Mouse (Mus musculus) kidney, embryonic 16.5 days (tissue): ENCODE measurements at regions not wholly inside any gene's neighbourhood (a gene's known extent, or its start where the extent isn't known, plus 50 kb on each side); places are given as distances from the start of the nearest gene placed in this dataset.
A peak's percentile ranks its signal among the peaks of the same experiment; 100 is the strongest.

Source experiments
- ATAC-seq: fragments of 200-750 bp; cut with Nextera tagmentation; 2 replicates; pipeline ENCODE4 v1.8.0; 2017; ENCODE audit warnings: moderate TSS enrichment; ENCODE audit not compliant: low FRiP score, low TSS enrichment
- H3K27ac ChIP-seq: fragments of 300-500 bp; sonication (generic); 2 replicates; pipeline ENCODE4 v1.5.1; 2014; ENCODE audit warnings: low read length
- H3K27me3 ChIP-seq: fragments of 300-500 bp; sonication (generic); 2 replicates; pipeline ENCODE4 v1.6.1; 2014; ENCODE audit warnings: low read length, control low read depth, mixed read lengths; ENCODE audit not compliant: insufficient read depth
- H3K36me3 ChIP-seq: fragments of 300-500 bp; sonication (generic); 2 replicates; pipeline ENCODE4 v1.6.1; 2014; ENCODE audit warnings: low read length, control low read depth, mixed read lengths; ENCODE audit not compliant: insufficient read depth
- H3K4me1 ChIP-seq: fragments of 300-500 bp; sonication (generic); 2 replicates; pipeline ENCODE4 v1.6.1; 2014; ENCODE audit warnings: low read length, control low read depth, mixed read lengths; ENCODE audit not compliant: insufficient read depth
- H3K4me2 ChIP-seq: fragments of 300-500 bp; sonication (generic); replicated peaks from 2 replicates; pipeline ENCODE4 v1.6.1; 2014; ENCODE audit warnings: low read depth, low read length
- H3K4me3 ChIP-seq: fragments of 300-500 bp; sonication (generic); 2 replicates; pipeline ENCODE4 v1.5.1; 2014; ENCODE audit warnings: mild to moderate bottlenecking, low read length
- H3K9ac ChIP-seq: fragments of 300-500 bp; sonication (generic); replicated peaks from 2 replicates; pipeline ENCODE4 v1.6.1; 2014; ENCODE audit warnings: low read length
- H3K9me3 ChIP-seq: fragments of 300-500 bp; sonication (generic); 2 replicates; pipeline ENCODE4 v1.6.1; 2016; ENCODE audit warnings: low read length, control low read depth
- WGBS: fragments of 180-500 bp; shearing (Covaris S2); extraction: QIAGEN DNeasy Blood & Tissue Kit; methylation state at CpG from one replicate; pipeline ENCODE4 v1.1.7; 2014; 5-methylcytosine and 5-hydroxymethylcytosine counted together

DNA sequence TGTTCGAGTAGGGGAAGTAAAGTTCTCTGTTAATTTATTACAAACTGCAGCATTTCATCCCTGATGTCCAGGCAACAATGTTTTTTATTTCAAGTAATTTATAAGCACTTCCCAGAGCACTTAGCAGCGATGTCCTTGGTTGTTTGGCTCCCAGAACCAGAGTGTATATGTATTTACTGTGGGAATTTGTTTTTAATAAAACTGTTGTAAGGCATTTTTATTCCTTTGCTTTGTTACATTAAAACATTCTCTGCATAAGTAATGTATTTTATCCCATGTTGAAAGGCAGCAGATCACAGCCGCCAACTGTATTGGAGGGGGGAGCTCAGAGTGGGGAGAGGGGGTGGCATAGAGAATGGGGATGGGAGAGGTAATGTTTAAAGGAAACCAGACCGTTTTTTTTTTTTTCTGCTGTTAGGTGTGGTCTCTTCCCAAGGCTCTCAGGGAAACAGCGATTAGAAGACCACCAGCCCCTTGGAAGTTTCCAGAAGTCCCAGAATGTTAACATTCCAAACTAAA is 266.8 kb upstream of the Sall1 start:
- no peak for ATAC-seq
- H3K36me3 ChIP-seq = no peaks in the 10 kb centered on the region
- H3K9me3 ChIP-seq = no peaks in the 10 kb centered on the region
- H3K4me1 ChIP-seq = peaks cover 32% of the 10 kb centered on the region
- H3K4me2 ChIP-seq = no peak overlapping the region
- 0 out of 2 replicates have a peak overlapping the region, but pooled peaks have one; percentile 27 for H3K27ac ChIP-seq
- WGBS = 28% methylated on average over 5 of the region's 5 CpGs
- no peak overlapping the region for H3K4me3 ChIP-seq
- H3K9ac ChIP-seq = no peak overlapping the region
- H3K27me3 ChIP-seq = no peaks in the 10 kb centered on the region

- H3K9me3 ChIP-seq = no peaks in the 10 kb centered on the region
- H3K27me3 ChIP-seq = no peaks in the 10 kb centered on the region
- H3K9ac ChIP-seq = no peak overlapping the region
- no peak overlapping the region for H3K27ac ChIP-seq
- ATAC-seq = no peak
- WGBS = 28% methylated on average over 4 of the region's 4 CpGs
- no peak overlapping the region for H3K4me2 ChIP-seq
- H3K4me3 ChIP-seq = no peak overlapping the region
- peaks cover 29% of the 10 kb centered on the region for H3K4me1 ChIP-seq
- H3K36me3 ChIP-seq = no peaks in the 10 kb centered on the region
Measured at GRCm38 (mm10) chr8:89309591-89309990, 265.6 kb upstream of the Sall1 start.

DNA sequence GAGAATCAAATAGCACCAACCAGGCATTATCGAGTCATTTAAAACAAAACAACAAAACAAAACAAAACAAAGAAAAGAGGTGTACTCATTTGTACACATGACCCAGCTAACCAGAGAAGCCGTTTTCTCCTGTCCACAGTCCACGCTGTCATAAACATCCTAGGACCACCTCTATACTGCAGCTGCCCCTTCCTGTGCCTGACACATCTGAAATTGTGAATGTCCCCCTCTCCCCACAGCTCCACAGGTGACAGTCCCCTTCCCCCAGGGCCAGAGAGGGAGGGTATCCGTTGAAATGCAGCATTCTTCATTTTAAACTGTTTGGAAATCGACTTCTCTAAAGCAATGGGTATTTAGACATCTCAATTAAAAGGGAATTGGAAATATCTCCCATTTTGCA is 265.0 kb upstream of the Sall1 start:
- H3K27me3 ChIP-seq = no peaks in the 10 kb centered on the region
- H3K9me3 ChIP-seq = no peaks in the 10 kb centered on the region
- no peak for ATAC-seq
- no peak overlapping the region for H3K4me3 ChIP-seq
- 47% methylated on average over 5 of the region's 5 CpGs for WGBS
- H3K27ac ChIP-seq = no peak overlapping the region
- H3K4me2 ChIP-seq = no peak overlapping the region
- H3K4me1 ChIP-seq = peaks cover 32% of the 10 kb centered on the region
- no peaks in the 10 kb centered on the region for H3K36me3 ChIP-seq
- 0 out of 2 replicates have a peak overlapping the region, but pooled peaks have one; percentile 18 for H3K9ac ChIP-seq

DNA sequence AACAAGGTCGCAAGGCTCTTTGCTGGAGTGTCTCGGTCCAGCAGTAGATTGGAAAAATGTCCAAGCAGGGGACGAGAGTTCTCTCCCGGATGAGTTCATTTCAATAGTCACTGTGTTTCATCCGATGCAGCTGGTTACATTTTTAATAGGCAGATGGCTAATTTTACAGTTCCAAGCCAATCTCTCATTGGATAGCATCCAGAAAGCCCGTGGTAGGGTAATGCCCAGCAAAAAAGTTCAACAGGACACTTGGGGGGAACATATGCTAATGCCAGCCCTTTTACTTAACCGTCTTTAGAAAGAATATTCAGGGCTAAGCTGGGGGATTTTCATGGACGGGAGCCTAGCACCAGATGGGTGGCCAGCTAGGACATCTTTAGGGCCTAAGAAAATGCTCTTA is 264.6 kb upstream of the Sall1 start:
- no peak overlapping the region for H3K27ac ChIP-seq
- no peak overlapping the region for H3K4me3 ChIP-seq
- H3K36me3 ChIP-seq = no peaks in the 10 kb centered on the region
- no peak overlapping the region for H3K9ac ChIP-seq
- 67% methylated on average over 8 of the region's 8 CpGs for WGBS
- H3K4me1 ChIP-seq = peaks cover 34% of the 10 kb centered on the region
- H3K9me3 ChIP-seq = no peaks in the 10 kb centered on the region
- no peaks in the 10 kb centered on the region for H3K27me3 ChIP-seq
- H3K4me2 ChIP-seq = no peak overlapping the region
- ATAC-seq = no peak

DNA sequence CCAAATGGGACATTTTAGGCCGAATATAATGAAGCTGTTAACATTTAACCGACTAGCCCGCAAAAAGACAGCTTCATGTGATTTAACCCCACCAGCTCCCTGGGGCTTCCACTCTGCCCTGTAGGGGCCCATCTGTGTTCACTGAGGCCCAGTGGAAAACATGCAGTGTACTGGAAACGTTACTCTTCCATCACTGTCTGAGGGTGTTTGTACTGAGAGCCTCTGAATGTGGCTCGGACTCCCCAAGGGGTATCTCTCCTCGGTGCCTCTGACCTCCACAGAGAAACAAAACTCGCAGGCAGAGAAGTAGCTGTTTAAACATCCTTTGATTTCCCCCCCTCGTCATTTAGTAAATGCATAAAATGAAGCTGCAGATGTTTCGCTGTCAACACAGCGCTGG is 263.6 kb upstream of the Sall1 start:
- Histone ChIP-seq H3K4me2 (no peak overlapping the region), H3K9me3 (no peaks in the 10 kb centered on the region), H3K27ac (no peak overlapping the region), H3K9ac (no peak overlapping the region), H3K4me3 (no peak overlapping the region), H3K4me1 (peaks cover 34% of the 10 kb centered on the region), H3K36me3 (no peaks in the 10 kb centered on the region), H3K27me3 (no peaks in the 10 kb centered on the region)
- no peak for ATAC-seq
- WGBS = 33% methylated on average over 10 of the region's 10 CpGs

DNA sequence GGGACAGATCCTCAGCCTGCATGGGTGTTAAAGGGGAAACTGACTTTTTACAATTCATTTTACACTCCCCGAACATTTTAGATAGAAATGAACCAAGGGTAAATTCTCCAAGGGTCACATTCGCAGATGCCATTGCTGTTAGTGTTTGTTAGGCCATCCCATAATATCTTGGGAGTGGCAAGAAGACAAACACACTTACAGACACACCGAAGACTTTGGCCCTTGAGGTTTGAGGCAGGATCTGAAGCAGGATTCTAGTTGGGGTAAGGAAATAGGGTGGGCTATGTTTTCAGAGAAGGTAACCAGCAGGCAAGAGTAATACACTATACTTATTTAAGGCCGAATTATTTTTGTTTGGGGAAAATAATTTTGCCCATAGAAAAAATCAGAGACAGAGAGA is 263.1 kb upstream of the Sall1 start:
- WGBS = 77% methylated on average over 4 of the region's 4 CpGs
- H3K9me3 ChIP-seq = no peaks in the 10 kb centered on the region
- ATAC-seq = no peak

DNA sequence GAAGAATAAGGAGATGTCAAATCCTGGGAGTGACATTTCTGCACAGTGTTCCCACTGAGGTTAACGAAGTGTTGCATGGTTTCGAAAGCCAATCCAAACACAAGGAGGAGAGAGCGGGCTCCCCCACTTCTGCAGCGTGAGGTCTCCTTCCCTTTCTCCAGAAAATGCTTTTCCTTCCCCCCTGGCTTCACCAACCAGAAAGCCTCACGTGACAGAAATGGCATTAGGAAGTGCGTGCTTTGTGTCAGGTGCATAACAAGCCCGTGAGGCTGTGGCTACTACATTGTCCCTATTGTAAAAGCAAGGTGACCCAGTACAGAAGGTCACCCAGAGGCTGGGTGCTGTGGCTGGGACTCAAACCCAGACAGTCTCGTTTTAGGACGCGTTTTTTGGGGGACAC is 260.2 kb upstream of the Sall1 start:
- H3K9me3 ChIP-seq = no peaks in the 10 kb centered on the region
- H3K27ac ChIP-seq = no peak overlapping the region
- WGBS = 47% methylated on average over 10 of the region's 10 CpGs
- H3K4me3 ChIP-seq = no peak overlapping the region
- H3K9ac ChIP-seq = no peak overlapping the region
- H3K27me3 ChIP-seq = no peaks in the 10 kb centered on the region
- no peak for ATAC-seq
- no peaks in the 10 kb centered on the region for H3K36me3 ChIP-seq
- H3K4me1 ChIP-seq = peaks cover 21% of the 10 kb centered on the region
- no peak overlapping the region for H3K4me2 ChIP-seq

More for the DNA sequence above, 263.1 kb upstream of the Sall1 start:
- peaks cover 34% of the 10 kb centered on the region for H3K4me1 ChIP-seq
- H3K4me3 ChIP-seq = no peak overlapping the region
- no peaks in the 10 kb centered on the region for H3K27me3 ChIP-seq
- H3K27ac ChIP-seq = no peak overlapping the region
- H3K4me2 ChIP-seq = no peak overlapping the region
- H3K9ac ChIP-seq = no peak overlapping the region
- no peaks in the 10 kb centered on the region for H3K36me3 ChIP-seq

GRCm38 (mm10) chr8:89303326-89303725 is 259.4 kb upstream of the Sall1 start:
- Histone ChIP-seq H3K9me3 (no peaks in the 10 kb centered on the region), H3K4me2 (no peak overlapping the region), H3K4me1 (peaks cover 13% of the 10 kb centered on the region), H3K4me3 (no peak overlapping the region), H3K36me3 (no peaks in the 10 kb centered on the region), H3K27ac (no peak overlapping the region), H3K9ac (no peak overlapping the region), H3K27me3 (no peaks in the 10 kb centered on the region)
- no peak for ATAC-seq
- WGBS = 82% methylated on average over 4 of the region's 4 CpGs

GRCm38 (mm10) chr8:89299637-89300036 is 255.7 kb upstream of the Sall1 start:
- no peak overlapping the region for H3K4me3 ChIP-seq
- no peak overlapping the region for H3K4me2 ChIP-seq
- H3K4me1 ChIP-seq = 0 out of 2 replicates have a peak, but pooled peaks cover 5% of the 10 kb centered on the region
- H3K27ac ChIP-seq = no peak overlapping the region
- ATAC-seq = no peak
- no peaks in the 10 kb centered on the region for H3K36me3 ChIP-seq
- no peak overlapping the region for H3K9ac ChIP-seq
- H3K27me3 ChIP-seq = no peaks in the 10 kb centered on the region
- 53% methylated on average over 4 of the region's 4 CpGs for WGBS
- H3K9me3 ChIP-seq = no peaks in the 10 kb centered on the region

GRCm38 (mm10) chr8:89295686-89296085 is 251.7 kb upstream of the Sall1 start:
- H3K9me3 ChIP-seq = no peaks in the 10 kb centered on the region
- no peak for ATAC-seq
- no peak overlapping the region for H3K27ac ChIP-seq
- H3K36me3 ChIP-seq = no peaks in the 10 kb centered on the region
- WGBS = 63% methylated on average over 5 of the region's 5 CpGs
- no peaks in the 10 kb centered on the region for H3K27me3 ChIP-seq
- H3K4me1 ChIP-seq = no peaks in the 10 kb centered on the region
- H3K4me3 ChIP-seq = no peak overlapping the region
- no peak overlapping the region for H3K9ac ChIP-seq
- no peak overlapping the region for H3K4me2 ChIP-seq
